Mouse (Mus musculus): ENCODE results near the gene Zfp13. TPM values are rescaled to one million over a fixed set of nuclear protein-coding genes. Genes with fewer than 3 reads are reported as not detected.
A peak's percentile ranks its signal among the peaks of the same experiment; 100 is the strongest.
"Not testable (repeated sequence)": the region's sequence is repeated elsewhere in the genome, so short reads cannot be mapped to it uniquely, and the experiment has no call there.

The Zfp13 gene
- total RNA-seq, 2 experiments from 2014 or later, result 2.4 to 4.1 TPM

DNA sequence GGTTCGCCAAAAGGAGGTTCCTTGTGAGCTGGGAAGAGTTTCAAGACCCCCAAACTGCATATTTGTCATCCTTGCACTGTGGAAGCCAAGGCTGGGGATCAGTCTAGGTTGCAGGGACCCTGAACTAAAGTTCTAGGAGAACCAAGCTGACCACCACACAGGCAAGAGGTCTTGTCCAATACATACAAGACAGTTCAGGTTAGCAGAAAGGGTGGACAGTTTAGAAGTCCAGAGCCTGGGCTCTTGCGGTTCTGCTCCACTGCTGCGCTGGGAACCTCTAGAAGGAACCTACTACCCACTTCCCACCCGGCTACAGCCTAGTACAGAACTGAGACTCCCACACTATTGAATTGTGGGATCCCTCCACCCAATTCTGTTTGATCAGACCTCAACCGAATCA, 59.7 kb downstream of the Zfp13 start:
- DNase-seq, result no peak
- intact Hi-C loops (cut with DNase I), result no loop called here

- DNase-seq, result no peak
- intact Hi-C loops (cut with DNase I), result no loop called here
These were observed 60.8 kb downstream of the Zfp13 start for GRCm38 (mm10) chr17:23538299-23539015.

GRCm38 (mm10) chr17:23537554-23538255, 61.6 kb downstream of the Zfp13 start:
- DNase-seq, result no peak
- intact Hi-C loops (cut with DNase I), result no loop called here

- intact Hi-C loops (cut with DNase I), result not testable (repeated sequence)
- peak in 1 of 2 experiments; percentile 11 for DNase-seq
These were observed 64.1 kb downstream of the Zfp13 start for GRCm38 (mm10) chr17:23535046-23535788.

DNA sequence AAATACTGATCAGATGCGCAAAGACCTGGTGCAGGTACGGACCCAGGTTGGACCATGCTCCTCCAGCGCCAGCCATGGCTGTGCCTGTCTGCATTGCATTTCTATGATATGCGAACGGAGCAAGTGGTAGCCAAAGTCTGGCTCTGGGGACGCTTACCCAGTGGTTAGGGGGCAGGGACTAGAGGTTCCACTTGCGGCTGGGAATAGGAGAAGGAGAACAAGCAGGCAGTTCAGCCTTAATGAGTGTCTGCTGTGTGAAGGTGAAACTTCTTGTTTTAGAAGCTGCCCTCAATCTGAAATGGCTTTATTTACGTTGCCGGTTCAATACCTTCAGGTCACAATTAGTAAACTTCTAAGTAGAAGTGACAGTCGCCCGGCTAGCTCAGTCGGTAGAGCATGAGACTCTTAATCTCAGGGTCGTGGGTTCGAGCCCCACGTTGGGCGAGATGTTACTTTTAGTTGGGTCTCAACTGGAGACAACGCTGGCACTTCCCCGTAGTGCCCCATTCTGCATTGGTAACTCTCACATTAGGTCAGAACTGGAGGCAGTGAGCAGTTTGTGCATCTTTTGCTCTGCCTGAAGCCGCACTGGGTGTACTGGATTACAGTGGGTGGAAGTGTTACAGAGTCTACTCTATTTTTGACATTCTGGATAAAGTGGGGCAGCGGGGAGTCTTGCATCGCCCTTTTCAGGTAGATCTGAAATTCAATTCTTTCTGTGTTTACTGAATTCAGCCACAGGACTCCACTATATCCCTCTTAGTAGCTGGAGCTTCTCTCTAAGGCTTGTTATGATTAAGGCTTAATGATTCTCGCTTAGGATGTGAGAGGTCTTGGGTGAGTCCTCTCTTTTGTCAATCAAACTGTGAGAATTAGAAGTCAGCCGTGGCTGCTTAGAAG, 65.4 kb downstream of the Zfp13 start:
- DNase-seq, result not testable (repeated sequence)

DNA sequence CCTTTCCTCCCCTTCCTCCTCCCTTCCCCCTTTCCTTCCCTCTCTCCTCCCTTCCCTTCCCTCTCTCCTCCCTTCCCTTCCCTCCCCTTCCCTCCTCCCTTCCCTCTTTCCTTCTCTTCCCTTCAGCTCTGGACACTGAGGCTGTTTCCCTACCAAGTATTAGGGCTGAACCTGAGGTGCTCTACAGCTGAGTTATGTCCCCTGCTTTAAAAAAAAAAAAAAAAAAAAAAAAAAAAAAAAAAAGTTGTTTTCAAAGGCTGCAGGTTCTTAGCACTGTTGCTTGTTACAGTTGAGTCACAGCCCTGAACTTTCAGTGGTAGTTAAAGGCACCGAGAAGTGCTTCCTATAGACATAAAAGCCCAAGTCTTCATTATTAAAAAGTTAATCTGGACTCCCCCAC, 67.9 kb downstream of the Zfp13 start:
- intact Hi-C loops (cut with DNase I); DNase-seq: not testable (repeated sequence)

More for the DNA sequence above, 65.4 kb downstream of the Zfp13 start:
- intact Hi-C loops (cut with DNase I), result not testable (repeated sequence)

Other genes starting within 250 kb of the Zfp13 start
- not detected for gene Vmn2r116, start 214.9 kb downstream of the Zfp13 start, total RNA-seq (2021)
- gene Vmn2r117, start 119.8 kb downstream of the Zfp13 start, total RNA-seq (2021), result not detected
- 1 to 10 TPM; 4.9 to 5.1 TPM for gene Zfp213, start 35.2 kb downstream of the Zfp13 start, total RNA-seq (2021)
- gene Zscan10, start 1.4 kb upstream of the Zfp13 start, total RNA-seq (2021), result not detected
- gene Mmp25, start 45.8 kb upstream of the Zfp13 start, total RNA-seq (2021), result under 1 TPM in 1 of 2 experiments, not detected in 1; 0.14 TPM
- gene Bicdl2, start 61.0 kb upstream of the Zfp13 start, total RNA-seq (2021), result not detected
- 100 to 1,000 TPM; 196 to 206 TPM for gene Hcfc1r1, start 74.1 kb upstream of the Zfp13 start, total RNA-seq (2021)
- gene Thoc6, start 74.4 kb upstream of the Zfp13 start, total RNA-seq (2021), result 10 to 100 TPM; 11.6 to 11.7 TPM
- 100 to 1,000 TPM in 1 of 2 experiments, 10 to 100 TPM in 1; 59.4 to 101 TPM for gene Tnfrsf12a, start 78.0 kb upstream of the Zfp13 start, total RNA-seq (2021)
- not detected for gene Cldn6, start 79.8 kb upstream of the Zfp13 start, total RNA-seq (2021)
- gene Cldn9, start 84.5 kb upstream of the Zfp13 start, total RNA-seq (2021), result not detected
- not detected for gene 1520401A03Rik, start 123.3 kb upstream of the Zfp13 start, total RNA-seq (2021)
- gene Pkmyt1, start 126.8 kb upstream of the Zfp13 start, total RNA-seq (2021), result 1 to 10 TPM; 1.2 to 1.6 TPM
- 10 to 100 TPM; 20.0 to 28.5 TPM for gene Paqr4, start 141.4 kb upstream of the Zfp13 start, total RNA-seq (2021)
- gene Kremen2, start 146.3 kb upstream of the Zfp13 start, total RNA-seq (2021), result not detected
- gene Flywch1, start 172.1 kb upstream of the Zfp13 start, total RNA-seq (2021), result 10 to 100 TPM; 31.8 to 33.3 TPM
- gene Flywch2, start 186.6 kb upstream of the Zfp13 start, total RNA-seq (2021), result under 1 TPM; 0.78 to 0.81 TPM
- 100 to 1,000 TPM; 154 to 159 TPM for gene Srrm2, start 191.0 kb upstream of the Zfp13 start, total RNA-seq (2021)
- gene Elob, start 229.6 kb upstream of the Zfp13 start, total RNA-seq (2021), result 100 to 1,000 TPM; 345 to 363 TPM
- gene Prss33, start 236.6 kb upstream of the Zfp13 start, total RNA-seq (2021), result not detected
- gene Prss32, start 244.4 kb upstream of the Zfp13 start, total RNA-seq (2021), result not detected
- not detected for gene Prss41, start 244.7 kb upstream of the Zfp13 start, total RNA-seq (2021)

Data from heart, postnatal 36 days (tissue).